Mouse (Mus musculus): ENCODE data around the gene Btnl9. TPM values are rescaled to one million over a fixed set of nuclear protein-coding genes. Genes with fewer than 3 reads are reported as not detected.

The Btnl9 gene
- total and polyA plus RNA-seq, 3 experiments: 0.03 TPM; not detected in 2

DNA sequence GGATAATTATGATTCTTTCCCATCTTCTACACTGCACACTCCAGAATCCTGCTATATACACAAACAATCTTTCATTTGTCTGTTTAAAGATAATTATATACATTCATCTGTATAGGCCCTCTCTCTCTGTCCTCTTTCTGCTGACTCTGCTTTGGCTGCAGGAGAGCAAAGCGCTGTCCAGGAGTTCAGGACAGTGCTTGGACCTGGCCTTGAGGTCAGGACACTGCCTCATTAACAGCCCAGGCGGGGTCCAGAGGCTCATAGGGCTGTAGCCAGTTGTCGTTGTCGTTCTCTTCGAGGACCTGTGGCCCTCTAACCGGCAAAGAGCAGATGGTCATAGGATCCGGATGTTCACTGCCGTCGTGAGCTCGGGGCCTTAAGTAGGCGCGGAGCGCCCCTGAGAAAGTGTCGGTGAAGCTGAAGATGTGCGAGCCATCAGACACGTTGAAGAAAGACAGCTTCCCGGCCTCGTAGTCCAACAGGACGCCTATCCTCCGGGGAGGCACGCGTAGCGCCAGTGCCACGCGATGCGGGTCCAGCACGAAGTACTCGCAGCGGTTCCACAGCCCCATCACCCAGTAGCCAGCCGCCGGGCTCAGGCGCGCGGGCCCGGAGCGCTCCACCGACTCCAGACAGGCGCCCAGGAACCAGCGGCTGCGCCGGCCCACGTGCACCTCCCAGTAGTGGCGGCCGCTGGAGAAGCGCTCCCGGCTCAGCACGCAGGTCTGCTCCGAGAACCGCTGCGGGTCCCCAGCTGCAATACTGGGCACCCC is 17.9 kb downstream of the Btnl9 start:
- H3K27ac ChIP-seq (ENCODE audit: control insufficient read depth, low read depth, low read length): no peak overlapping the region
- H3K9ac ChIP-seq (ENCODE audit: control insufficient read depth, low read depth, low read length, poor library complexity, severe bottlenecking): no peak overlapping the region
- no peaks in the 10 kb centered on the region for H3K79me2 ChIP-seq (ENCODE audit: control insufficient read depth, insufficient read depth, low read length, poor library complexity)
- H3K4me3 ChIP-seq (ENCODE audit: control insufficient read depth in 1 of 2, insufficient read depth in 1 of 2, low read depth in 2 of 2, low read length in 2 of 2): no peak overlapping the region
- DNase-seq (ENCODE audit: low read depth, low spot score): no peak
- H3K9me3 ChIP-seq (replicated peaks; ENCODE audit: insufficient read depth, low read length): no peaks in the 10 kb centered on the region
- H3K27me3 ChIP-seq (ENCODE audit: control insufficient read depth in 1 of 2, insufficient read depth in 2 of 2, low read length in 2 of 2): peaks cover 0 to 1% of the 10 kb centered on the region in 2 experiments; a peak in 1 of 4 replicates
- H3K4me1 ChIP-seq (ENCODE audit: control insufficient read depth in 1 of 2, insufficient read depth in 2 of 2, low read length in 2 of 2): no peaks in the 10 kb centered on the region
- TF ChIP-seq RCOR1 (IDR thresholded peaks at IDR 0.05; ENCODE audit: low read depth, low read length): no peak
- TF ChIP-seq GABPA (IDR thresholded peaks at IDR 0.05; ENCODE audit: low read depth, low read length): no peak
- no peak for TF ChIP-seq MAX (IDR thresholded peaks at IDR 0.05; ENCODE audit: low read length)
- no peak for TF ChIP-seq CHD1 (IDR thresholded peaks at IDR 0.05; ENCODE audit: low read depth, low read length)
- TF ChIP-seq CTCF (IDR thresholded peaks at IDR 0.05 in 2 of 3, conservative IDR thresholded peaks at IDR 0.05 in 1 of 3; ENCODE audit: control insufficient read depth in 1 of 3, insufficient read depth in 1 of 3, low read depth in 2 of 3, low read length in 3 of 3, poor library complexity in 1 of 3, severe bottlenecking in 1 of 3): no peak
- TF ChIP-seq ZNF384 (IDR thresholded peaks at IDR 0.05; ENCODE audit: low read depth, low read length): no peak
- TF ChIP-seq HCFC1 (IDR thresholded peaks at IDR 0.05; ENCODE audit: low read depth, low read length): no peak
- no peak for TF ChIP-seq USF2 (IDR thresholded peaks at IDR 0.05; ENCODE audit: borderline replicate concordance in 1 of 2, insufficient read depth in 1 of 2, low read depth in 1 of 2, low read length in 2 of 2)
- TF ChIP-seq CHD2 (IDR thresholded peaks at IDR 0.05; ENCODE audit: low read length): no peak
- TF ChIP-seq ETS1 (IDR thresholded peaks at IDR 0.05; ENCODE audit: low read depth, low read length): no peak
- no peaks in the 10 kb centered on the region for H3K36me3 ChIP-seq (ENCODE audit: control insufficient read depth in 1 of 2, insufficient read depth in 2 of 2, low read length in 2 of 2)

DNA sequence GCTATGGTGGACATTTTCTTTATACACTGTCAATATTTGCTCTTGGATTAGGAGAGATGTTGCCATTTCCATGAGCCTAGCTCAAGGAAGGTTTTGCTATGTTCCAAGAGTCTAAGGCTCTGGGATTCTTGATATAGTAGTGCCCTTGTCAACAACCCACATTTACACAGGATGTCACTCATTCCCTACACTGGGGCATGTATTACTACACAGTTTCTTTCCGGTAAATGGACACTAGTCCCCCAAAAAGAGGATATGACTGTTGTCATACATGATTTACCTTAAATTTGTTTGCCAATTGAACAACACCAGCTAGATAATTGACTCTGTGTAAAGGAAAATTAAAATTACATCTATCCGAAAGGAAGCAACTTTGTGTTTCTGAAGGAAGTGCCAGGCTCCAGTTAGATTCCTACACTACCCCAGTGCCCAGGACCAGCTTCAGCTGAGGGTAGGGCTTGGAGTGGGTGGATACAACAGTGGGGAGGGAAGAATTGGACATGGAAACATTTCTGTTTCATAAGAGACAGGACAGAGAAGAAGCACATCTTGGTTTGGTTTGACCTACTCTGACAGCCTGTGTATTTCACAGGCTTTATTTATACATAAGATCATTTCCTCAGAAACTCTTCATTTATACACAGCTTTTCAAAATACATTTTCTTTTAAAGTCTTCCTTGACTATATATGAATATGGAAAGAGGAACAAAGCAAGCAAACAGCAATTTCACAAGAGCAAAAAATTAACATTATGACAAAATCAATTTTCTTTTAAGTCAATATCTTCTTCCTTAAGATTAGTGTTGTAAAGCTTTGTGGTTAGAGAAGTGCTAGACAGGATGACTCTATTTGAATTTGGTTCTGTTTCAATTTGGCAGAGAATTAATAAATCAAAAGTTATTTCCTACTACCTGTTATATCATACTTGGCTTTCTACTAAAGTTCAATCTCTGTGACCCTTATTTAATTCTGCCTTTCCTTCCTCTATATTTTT is 29.8 kb downstream of the Btnl9 start:
- Histone ChIP-seq H3K9me3 (replicated peaks; ENCODE audit: insufficient read depth, low read length) (no peaks in the 10 kb centered on the region), H3K79me2 (ENCODE audit: control insufficient read depth, insufficient read depth, low read length, poor library complexity) (no peaks in the 10 kb centered on the region), H3K4me3 (ENCODE audit: control insufficient read depth in 1 of 2, insufficient read depth in 1 of 2, low read depth in 2 of 2, low read length in 2 of 2) (no peak overlapping the region), H3K36me3 (ENCODE audit: control insufficient read depth in 1 of 2, insufficient read depth in 2 of 2, low read length in 2 of 2) (no peaks in the 10 kb centered on the region), H3K27me3 (ENCODE audit: control insufficient read depth in 1 of 2, insufficient read depth in 2 of 2, low read length in 2 of 2) (peaks cover 16 to 19% of the 10 kb centered on the region in 2 experiments), H3K4me1 (ENCODE audit: control insufficient read depth in 1 of 2, insufficient read depth in 2 of 2, low read length in 2 of 2) (no peaks in the 10 kb centered on the region), H3K9ac (ENCODE audit: control insufficient read depth, low read depth, low read length, poor library complexity, severe bottlenecking) (no peak overlapping the region), H3K27ac (ENCODE audit: control insufficient read depth, low read depth, low read length) (no peak overlapping the region)
- no peak for DNase-seq (ENCODE audit: low read depth, low spot score)
- TF ChIP-seq CHD1 (IDR thresholded peaks at IDR 0.05; ENCODE audit: low read depth, low read length) (no peak), TBP (IDR thresholded peaks at IDR 0.05; ENCODE audit: low read depth, low read length) (no peak), POLR2A (IDR thresholded peaks at IDR 0.05; ENCODE audit: control insufficient read depth in 1 of 2, insufficient read depth in 1 of 2, low read depth in 1 of 2, low read length in 2 of 2, poor library complexity in 1 of 2) (no peak), NELFE (IDR thresholded peaks at IDR 0.05; ENCODE audit: low read depth, low read length) (no peak), POLR2AphosphoS5 (IDR thresholded peaks at IDR 0.05; ENCODE audit: borderline replicate concordance, low read depth, low read length) (no peak), RAD21 (IDR thresholded peaks at IDR 0.05; ENCODE audit: low read depth, low read length) (no peak)
